Mouse (Mus musculus): Measurements from ENCODE around the gene Mill2. TPM values are rescaled to one million over a fixed set of nuclear protein-coding genes. Genes with fewer than 3 reads are reported as not detected.

Mill2 gene
- polyA plus RNA-seq (2012; rRNA removed; ENCODE audit: low replicate concordance), result 8.4 and 13.8 TPM in 2 replicates

GRCm38 (mm10) chr7:18839865-18840264, at the start of gene Mill2:
Gene Mill2 (plus strand): TSS chr7:18839966.

GRCm38 (mm10) chr7:18798420-18798819, 41.3 kb upstream of the Mill2 start, which contains the start of gene Psg19:
Gene Psg19 (minus strand): TSS chr7:18798520.

GRCm38 (mm10) chr7:18821507-18821906, 18.3 kb upstream of the Mill2 start, which contains the start of gene Psg17:
Gene Psg17 (minus strand): TSS chr7:18821607.

GRCm38 (mm10) chr7:18871031-18871430, 31.3 kb downstream of the Mill2 start, which contains the start of gene Pglyrp1:
Gene Pglyrp1 (plus strand): TSS chr7:18871331.

GRCm38 (mm10) chr7:18910241-18910831, 70.6 kb downstream of the Mill2 start, which contains the start of gene Ccdc61:
Gene Ccdc61 (minus strand): TSS chr7:18910415.

Other genes starting within 250 kb of the Mill2 start
- gene Psg23, start 223.5 kb upstream of the Mill2 start, polyA plus RNA-seq (2012; rRNA removed; ENCODE audit: low replicate concordance), result not detected in 2 replicates
- not detected in 2 replicates for gene Psg21, start 183.2 kb upstream of the Mill2 start, polyA plus RNA-seq (2012; rRNA removed; ENCODE audit: low replicate concordance)
- gene Psg20, start 153.8 kb upstream of the Mill2 start, polyA plus RNA-seq (2012; rRNA removed; ENCODE audit: low replicate concordance), result not detected in 2 replicates
- gene Psg22, start 121.9 kb upstream of the Mill2 start, polyA plus RNA-seq (2012; rRNA removed; ENCODE audit: low replicate concordance), result 0.30 and 0.82 TPM in 2 replicates
- not detected in 2 replicates for gene Psg19, start 41.4 kb upstream of the Mill2 start, polyA plus RNA-seq (2012; rRNA removed; ENCODE audit: low replicate concordance)
- gene Psg17, start 18.4 kb upstream of the Mill2 start, polyA plus RNA-seq (2012; rRNA removed; ENCODE audit: low replicate concordance), result 0.06 and 0.09 TPM in 2 replicates
- gene Pglyrp1, start 31.4 kb downstream of the Mill2 start, polyA plus RNA-seq (2012; rRNA removed; ENCODE audit: low replicate concordance), result 35.8 and 92.8 TPM in 2 replicates
- gene Ccdc61, start 70.4 kb downstream of the Mill2 start, polyA plus RNA-seq (2012; rRNA removed; ENCODE audit: low replicate concordance), result 16.6 and 33.5 TPM in 2 replicates
- 1.0 and 1.6 TPM in 2 replicates for gene Nova2, start 85.9 kb downstream of the Mill2 start, polyA plus RNA-seq (2012; rRNA removed; ENCODE audit: low replicate concordance)
- gene Nanos2, start 147.4 kb downstream of the Mill2 start, polyA plus RNA-seq (2012; rRNA removed; ENCODE audit: low replicate concordance), result 0.11 TPM in 1 of 2 replicates, not detected in the other
- 8.8 and 14.6 TPM in 2 replicates for gene Mypop, start 151.3 kb downstream of the Mill2 start, polyA plus RNA-seq (2012; rRNA removed; ENCODE audit: low replicate concordance)
- 23.1 and 50.9 TPM in 2 replicates for gene Irf2bp1, start 164.1 kb downstream of the Mill2 start, polyA plus RNA-seq (2012; rRNA removed; ENCODE audit: low replicate concordance)
- gene Foxa3, start 183.6 kb downstream of the Mill2 start, polyA plus RNA-seq (2012; rRNA removed; ENCODE audit: low replicate concordance), result 0.13 and 0.27 TPM in 2 replicates
- 71.7 and 98.5 TPM in 2 replicates for gene Sympk, start 184.4 kb downstream of the Mill2 start, polyA plus RNA-seq (2012; rRNA removed; ENCODE audit: low replicate concordance)
- not detected in 2 replicates for gene Rsph6a, start 214.7 kb downstream of the Mill2 start, polyA plus RNA-seq (2012; rRNA removed; ENCODE audit: low replicate concordance)
- gene Dmwd, start 236.3 kb downstream of the Mill2 start, polyA plus RNA-seq (2012; rRNA removed; ENCODE audit: low replicate concordance), result 64.7 and 84.3 TPM in 2 replicates
- gene Dmpk, start 243.9 kb downstream of the Mill2 start, polyA plus RNA-seq (2012; rRNA removed; ENCODE audit: low replicate concordance), result 287 and 339 TPM in 2 replicates